ENCODE assay signal across 28 mouse cellular contexts in genomic region chr10:113411250-113411813, GRCm38 (mm10).
DNase-seq lines count a peak whose midpoint lies in the region; ATAC-seq and TF ChIP-seq lines count a peak whose summit lies in the region.
"Had no signal": no experiment of that assay in that cellular context is flagged by ENCODE, and none has a peak within 500 bp of the region (broad histone marks: within the 10 kb centered on the region; RNA-seq: fewer than 3 reads in every experiment).

No protein-coding gene starts in this region.

- WGBS in hindbrain, postnatal 0 days = 70% methylated on average over 2 of the region's 2 CpGs
- WGBS in hindbrain, embryonic 14.5 days = 80% methylated on average over 2 of the region's 2 CpGs

- no peaks in the 10 kb centered on the region for H3K36me3 ChIP-seq in hindbrain, postnatal 0 days (ENCODE audit: insufficient read depth, low read length)
- H3K36me3 ChIP-seq in hindbrain, embryonic 14.5 days (replicated peaks; ENCODE audit: control insufficient read depth, insufficient read depth) = no peaks in the 10 kb centered on the region
- H3K36me3 ChIP-seq: embryonic facial prominence, embryonic 15.5 days; G1E; heart, embryonic 10.5 days; heart, embryonic 15.5 days; limb, embryonic 13.5 days; lung, embryonic 15.5 days; neural tube, embryonic 15.5 days had no signal

- peak; percentile 21; the same call in 1 of the 2 replicates for TF ChIP-seq CTCF in hindbrain, postnatal 0 days (IDR thresholded peaks at IDR 0.05; ENCODE audit: low read depth)

- intact Hi-C loops in left cerebral cortex, postnatal 36 days (cut with DNase I) = no loop called here

- H3K27ac ChIP-seq in hindbrain, postnatal 0 days = no peak overlapping the region
- no peak overlapping the region for H3K27ac ChIP-seq in hindbrain, embryonic 14.5 days
- H3K27ac ChIP-seq: embryonic facial prominence, embryonic 15.5 days; heart, embryonic 10.5 days; heart, embryonic 15.5 days; left cerebral cortex, adult 2 months; limb, embryonic 13.5 days; lung, embryonic 15.5 days; neural tube, embryonic 15.5 days; stomach, postnatal 0 days had no signal

- no peaks in the 10 kb centered on the region for H3K4me1 ChIP-seq in hindbrain, postnatal 0 days (ENCODE audit: insufficient read depth, low read length)
- no peaks in the 10 kb centered on the region for H3K4me1 ChIP-seq in hindbrain, embryonic 14.5 days (replicated peaks; ENCODE audit: control insufficient read depth, insufficient read depth, low read length)
- H3K4me1 ChIP-seq: embryonic facial prominence, embryonic 15.5 days; heart, embryonic 10.5 days; heart, embryonic 15.5 days; limb, embryonic 13.5 days; lung, embryonic 15.5 days; neural tube, embryonic 15.5 days had no signal

- H3K9ac ChIP-seq in hindbrain, postnatal 0 days (replicated peaks; ENCODE audit: low read length) = no peak overlapping the region
- H3K9ac ChIP-seq in hindbrain, embryonic 14.5 days = no peak overlapping the region
- H3K9ac ChIP-seq: embryonic facial prominence, embryonic 15.5 days; heart, embryonic 15.5 days; limb, embryonic 13.5 days; lung, embryonic 15.5 days; neural tube, embryonic 15.5 days had no signal

- no peaks in the 10 kb centered on the region for H3K9me3 ChIP-seq in hindbrain, postnatal 0 days (ENCODE audit: low read length)
- no peaks in the 10 kb centered on the region for H3K9me3 ChIP-seq in hindbrain, embryonic 14.5 days (ENCODE audit: control insufficient read depth, low read length)
- H3K9me3 ChIP-seq: embryonic facial prominence, embryonic 15.5 days; G1E; heart, embryonic 10.5 days; heart, embryonic 15.5 days; limb, embryonic 13.5 days; lung, embryonic 15.5 days; neural tube, embryonic 15.5 days had no signal

- H3K27me3 ChIP-seq in hindbrain, postnatal 0 days (ENCODE audit: insufficient read depth, low read length) = no peaks in the 10 kb centered on the region
- H3K27me3 ChIP-seq in hindbrain, embryonic 14.5 days (ENCODE audit: control insufficient read depth, insufficient read depth, low read length) = no peaks in the 10 kb centered on the region
- H3K27me3 ChIP-seq: embryonic facial prominence, embryonic 15.5 days; heart, embryonic 15.5 days; limb, embryonic 13.5 days; lung, embryonic 15.5 days; neural tube, embryonic 15.5 days had no signal

- DNase-seq in cerebellum, postnatal 14 days = peak; percentile 7 to 39
- no peak for DNase-seq in cerebellum, postnatal 25 days
- DNase-seq in hindbrain, postnatal 0 days (ENCODE audit: low spot score) = peak; percentile 36
- no peak for DNase-seq in hindbrain, embryonic 14.5 days (ENCODE audit: low spot score)
- peak; percentile 9 for DNase-seq in retina, embryonic 14.5 days (ENCODE audit: low spot score)
- no peak for DNase-seq in retina, postnatal 1 day
- DNase-seq in left cerebral cortex, postnatal 36 days (ENCODE audit: low spot score in 2 of 2) = no peak
- DNase-seq: adrenal gland, postnatal 10 days; cerebellum, adult 2 months; gastrocnemius, postnatal 25 days; heart, adult 11 months; kidney, adult 8-10 months; kidney, postnatal 14 days; right cerebral cortex, postnatal 4 days; thymus, adult 18-20 months; thymus, postnatal 36 days had no signal

- no peak for ATAC-seq in hindbrain, postnatal 0 days
- no peak for ATAC-seq in hindbrain, embryonic 14.5 days (ENCODE audit: low FRiP score)
- ATAC-seq: intestine, embryonic 16.5 days had no signal

- H3K4me2 ChIP-seq in hindbrain, postnatal 0 days (ENCODE audit: low read depth, low read length) = no peak overlapping the region
- no peak overlapping the region for H3K4me2 ChIP-seq in hindbrain, embryonic 14.5 days (replicated peaks)
- H3K4me2 ChIP-seq: embryonic facial prominence, embryonic 15.5 days; heart, embryonic 15.5 days; limb, embryonic 13.5 days; liver, embryonic 11.5 days; lung, embryonic 15.5 days; midbrain, embryonic 11.5 days; neural tube, embryonic 15.5 days had no signal

- H3K4me3 ChIP-seq in hindbrain, postnatal 0 days (ENCODE audit: low read length) = no peak overlapping the region
- H3K4me3 ChIP-seq in hindbrain, embryonic 14.5 days (replicated peaks; ENCODE audit: low read length) = no peak overlapping the region
- H3K4me3 ChIP-seq: embryonic facial prominence, embryonic 15.5 days; heart, embryonic 10.5 days; heart, embryonic 15.5 days; left cerebral cortex, adult 2 months; limb, embryonic 13.5 days; lung, embryonic 15.5 days; neural tube, embryonic 15.5 days had no signal

Comparison
In these comparisons a context has a peak if more than half of its experiments do, and no peak if none do; other contexts are left out.
1. DNase-seq: peak in cerebellum, postnatal 14 days (2 of 2), hindbrain, postnatal 0 days (single experiment) and retina, embryonic 14.5 days (single experiment); none in cerebellum, postnatal 25 days (0 of 2), hindbrain, embryonic 14.5 days (single experiment), retina, postnatal 1 day (single experiment) and left cerebral cortex, postnatal 36 days (0 of 2).